Mouse (Mus musculus) kidney, adult 9 months (tissue): ENCODE results near the gene Snw1.

Experiments
- DNase-seq: peaks from one replicate; pipeline ENCODE4 v3.0.0; 2022

Snw1 gene

GRCm38 (mm10) chr12:87421708-87422507, 50.2 kb downstream of the Snw1 start:
- DNase-seq: no peak

GRCm38 (mm10) chr12:87419974-87420485, 52.0 kb downstream of the Snw1 start:
- no peak for DNase-seq

GRCm38 (mm10) chr12:87418921-87419320, 53.2 kb downstream of the Snw1 start:
- DNase-seq: no peak

GRCm38 (mm10) chr12:87416690-87417089, 55.4 kb downstream of the Snw1 start:
- DNase-seq: peak; percentile 77

GRCm38 (mm10) chr12:87415358-87415757, 56.7 kb downstream of the Snw1 start:
- DNase-seq: no peak

- DNase-seq: peak; percentile 72
Measured at GRCm38 (mm10) chr12:87413179-87413790, 58.8 kb downstream of the Snw1 start.

GRCm38 (mm10) chr12:87410999-87411398, 61.1 kb downstream of the Snw1 start:
- no peak for DNase-seq

- DNase-seq: no peak
Measured at GRCm38 (mm10) chr12:87409123-87409522, 63.0 kb downstream of the Snw1 start.

GRCm38 (mm10) chr12:87407869-87408605, 64.0 kb downstream of the Snw1 start:
- peak; percentile 70 for DNase-seq

GRCm38 (mm10) chr12:87405721-87406120, 66.4 kb downstream of the Snw1 start:
- DNase-seq: no peak

- no peak for DNase-seq
Measured at GRCm38 (mm10) chr12:87405165-87405564, 66.9 kb downstream of the Snw1 start.

- no peak for DNase-seq
Measured at GRCm38 (mm10) chr12:87401883-87402282, 70.2 kb downstream of the Snw1 start.

- no peak for DNase-seq
Measured at GRCm38 (mm10) chr12:87399119-87399819, 72.8 kb downstream of the Snw1 start.
